Mouse (Mus musculus) midbrain, embryonic 10.5 days (tissue): ENCODE data around the gene Ncf1. TPM values are rescaled to one million over a fixed set of nuclear protein-coding genes. Genes with fewer than 3 reads are reported as not detected.

Experiments used
- DNase-seq: peaks from one replicate; pipeline ENCODE4 v3.0.0-alpha.2; 2017; ENCODE audit warnings: low spot score
- H3K27ac ChIP-seq: fragments of 300-500 bp; sonication (generic); replicated peaks from 2 replicates; pipeline ENCODE4 v1.5.1; 2016; ENCODE audit warnings: mild to moderate bottlenecking
- H3K27me3 ChIP-seq: fragments of 300-500 bp; sonication (generic); 2 replicates; pipeline ENCODE4 v1.6.1; 2016; ENCODE audit warnings: low read depth, mild to moderate bottlenecking; ENCODE audit not compliant: poor library complexity, severe bottlenecking
- H3K36me3 ChIP-seq: fragments of 300-500 bp; sonication (generic); 2 replicates; pipeline ENCODE4 v1.6.1; 2016; ENCODE audit warnings: mild to moderate bottlenecking, moderate library complexity
- H3K4me1 ChIP-seq: fragments of 300-500 bp; sonication (generic); 2 replicates; pipeline ENCODE4 v1.6.1; 2016
- H3K4me3 ChIP-seq: fragments of 300-500 bp; sonication (generic); 2 replicates; pipeline ENCODE4 v1.5.1; 2016; ENCODE audit warnings: mild to moderate bottlenecking, moderate library complexity
- H3K9me3 ChIP-seq: fragments of 300-500 bp; sonication (generic); replicated peaks from 2 replicates; pipeline ENCODE4 v1.6.1; 2016; ENCODE audit warnings: mild to moderate bottlenecking
- WGBS: fragments of 180-500 bp; shearing (Covaris S2); methylation state at CpG from one replicate; pipeline ENCODE4 v1.1.7; 2016; 5-methylcytosine and 5-hydroxymethylcytosine counted together
- polyA plus RNA-seq: library from polyadenylated mRNA; unstranded; fragments of >200 nt; fragmentation: Nextera tagmentation; extraction: Ambion mirVana; gene quantifications from 2 replicates; pipeline ENCODE4 v1.2.1, GENCODE M21; 2016

The Ncf1 gene
- polyA plus RNA-seq, 1 experiment from 2014 or later = 2.7 TPM

GRCm38 (mm10) chr5:134183880-134184808 lies 45.3 kb downstream of the Ncf1 start, which contains the start of gene Gtf2ird2:
Gene Gtf2ird2, plus strand, starts transcription at chr5:134184019.
- Histone ChIP-seq H3K27ac (peak within 1 kb of the TSS; percentile 99), H3K4me3 (peak within 1 kb of the TSS; percentile 79), H3K36me3 (no peaks in the 10 kb centered on the region), H3K27me3 (no peaks in the 10 kb centered on the region), H3K4me1 (peaks cover 19% of the 10 kb centered on the region), H3K9me3 (no peaks in the 10 kb centered on the region)
- WGBS = under 1% methylated on average over 92 of the region's 92 CpGs
- DNase-seq = peak; percentile 98

DNA sequence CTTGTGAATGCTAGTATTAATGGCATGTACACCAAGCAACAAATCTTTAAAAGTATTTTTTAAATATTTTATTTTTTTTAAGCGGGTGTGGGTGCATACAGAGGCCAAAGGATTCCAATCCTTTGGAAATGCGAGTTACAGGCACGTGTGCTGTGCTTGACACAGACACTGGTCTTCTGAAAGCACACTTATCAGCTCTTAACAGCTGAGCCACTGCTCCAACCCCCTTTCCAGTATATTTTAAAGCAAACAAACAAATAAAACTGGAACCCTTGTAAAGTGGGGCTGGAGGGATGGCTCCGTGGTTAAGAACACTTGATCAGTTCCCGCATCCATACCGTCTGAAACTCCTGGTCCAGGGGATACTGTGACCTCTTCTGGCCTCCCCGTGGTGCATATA lies 46.3 kb downstream of the Ncf1 start:
- WGBS = 63% methylated on average over 7 of the region's 7 CpGs
- H3K4me3 ChIP-seq = peak overlapping the region; percentile 79
- no peak for DNase-seq
- H3K36me3 ChIP-seq = no peaks in the 10 kb centered on the region
- H3K9me3 ChIP-seq = no peaks in the 10 kb centered on the region
- peak overlapping the region; percentile 99 for H3K27ac ChIP-seq
- peaks cover 19% of the 10 kb centered on the region for H3K4me1 ChIP-seq
- H3K27me3 ChIP-seq = no peaks in the 10 kb centered on the region

- H3K4me3 ChIP-seq = peak overlapping the region; percentile 79
- DNase-seq = no peak
- WGBS = 78% methylated on average over 4 of the region's 4 CpGs
Measured at GRCm38 (mm10) chr5:134182735-134183134, 46.7 kb downstream of the Ncf1 start.

GRCm38 (mm10) chr5:134182172-134182571 lies 47.3 kb downstream of the Ncf1 start:
- H3K36me3 ChIP-seq = no peaks in the 10 kb centered on the region
- DNase-seq = no peak
- peaks cover 20% of the 10 kb centered on the region for H3K4me1 ChIP-seq
- H3K9me3 ChIP-seq = no peaks in the 10 kb centered on the region
- no peak overlapping the region for H3K27ac ChIP-seq
- no peaks in the 10 kb centered on the region for H3K27me3 ChIP-seq
- WGBS = 84% methylated on average over 3 of the region's 3 CpGs
- H3K4me3 ChIP-seq = no peak overlapping the region

More at GRCm38 (mm10) chr5:134182735-134183134, 46.7 kb downstream of the Ncf1 start:
- Histone ChIP-seq H3K4me1 (peaks cover 19% of the 10 kb centered on the region), H3K9me3 (no peaks in the 10 kb centered on the region), H3K27me3 (no peaks in the 10 kb centered on the region), H3K27ac (peak overlapping the region; percentile 99; the same call in 1 of the 2 replicates), H3K36me3 (no peaks in the 10 kb centered on the region)

GRCm38 (mm10) chr5:134179871-134180270 lies 49.6 kb downstream of the Ncf1 start:
- Histone ChIP-seq H3K36me3 (no peaks in the 10 kb centered on the region), H3K27me3 (no peaks in the 10 kb centered on the region), H3K4me3 (no peak overlapping the region), H3K9me3 (no peaks in the 10 kb centered on the region), H3K4me1 (peaks cover 38% of the 10 kb centered on the region), H3K27ac (0 out of 2 replicates have a peak overlapping the region, but pooled peaks have one; percentile 14)
- 34% methylated on average over 7 of the region's 7 CpGs for WGBS
- DNase-seq = peak; percentile 76

DNA sequence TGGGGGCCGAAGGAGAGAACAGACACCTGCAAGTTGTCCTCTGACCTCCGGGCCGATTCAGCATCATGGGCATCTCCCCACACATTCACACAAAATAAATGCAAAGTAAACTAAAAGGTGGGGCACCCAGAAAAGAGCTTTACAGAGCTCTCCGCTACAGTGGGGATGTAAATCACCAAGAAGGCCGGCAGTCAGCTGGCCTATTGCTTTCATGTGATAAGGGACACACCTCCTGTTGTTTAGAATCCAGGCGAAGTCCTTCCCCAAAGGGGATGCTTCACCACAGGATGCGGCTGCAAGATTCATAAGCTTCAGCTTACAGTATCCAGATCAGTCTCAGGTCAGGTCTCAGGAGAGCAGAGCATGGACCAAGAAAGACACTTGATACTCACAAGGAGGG lies 50.9 kb downstream of the Ncf1 start:
- Histone ChIP-seq H3K9me3 (no peaks in the 10 kb centered on the region), H3K4me1 (peaks cover 41% of the 10 kb centered on the region), H3K36me3 (peaks cover 6% of the 10 kb centered on the region; the same call in 1 of the 2 replicates), H3K4me3 (no peak overlapping the region), H3K27ac (no peak overlapping the region), H3K27me3 (no peaks in the 10 kb centered on the region)
- WGBS = 80% methylated on average over 7 of the region's 7 CpGs
- no peak for DNase-seq

DNA sequence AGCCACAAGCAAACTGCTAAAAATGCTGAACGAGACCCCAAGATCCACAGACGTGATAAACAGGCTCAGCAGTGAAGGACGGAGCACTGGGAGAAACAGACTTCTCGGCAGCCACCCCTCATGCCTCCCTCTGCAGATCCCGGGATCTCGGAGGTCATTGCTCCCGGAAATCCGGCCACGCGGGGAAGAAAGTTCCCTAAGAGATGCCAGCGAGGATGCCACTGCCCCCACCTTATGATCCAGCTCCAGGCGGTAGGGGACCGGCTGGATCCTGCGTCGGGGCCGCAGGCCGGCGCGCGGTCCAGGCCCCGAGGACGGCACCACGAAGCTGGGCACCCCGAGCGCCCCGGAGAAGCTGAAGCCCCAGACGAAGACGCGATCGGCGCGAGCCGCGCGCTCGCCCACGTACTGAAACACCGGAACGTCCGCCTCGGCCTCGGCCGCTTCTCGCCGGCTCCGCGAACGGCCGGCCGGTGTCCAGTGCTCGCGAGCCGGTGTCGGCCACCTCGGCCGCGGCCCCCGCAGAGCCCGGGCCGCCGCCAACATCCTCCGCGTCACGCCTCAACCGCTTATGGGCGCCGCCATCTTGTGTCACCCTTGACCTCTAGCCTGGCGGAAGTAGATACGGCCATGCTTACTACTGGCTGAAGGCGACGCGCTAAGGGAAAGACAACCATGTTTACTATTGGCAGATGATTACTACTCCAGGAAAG lies 53.1 kb downstream of the Ncf1 start, which contains the start of gene Rcc1l:
Gene Rcc1l, minus strand, starts transcription at position 606 of the 713 bp plus-strand sequence.
- peak; percentile 85 for DNase-seq
- Histone ChIP-seq H3K4me1 (peaks cover 28% of the 10 kb centered on the region), H3K27ac (peak within 1 kb of the TSS; percentile 88), H3K4me3 (peak within 1 kb of the TSS; percentile 90), H3K36me3 (peaks cover 18% of the 10 kb centered on the region), H3K9me3 (no peaks in the 10 kb centered on the region), H3K27me3 (no peaks in the 10 kb centered on the region)
- WGBS = under 1% methylated on average over 72 of the region's 72 CpGs

- Histone ChIP-seq H3K4me3 (peak overlapping the region; percentile 90), H3K36me3 (peaks cover 24% of the 10 kb centered on the region), H3K27me3 (no peaks in the 10 kb centered on the region), H3K27ac (peak overlapping the region; percentile 88), H3K4me1 (peaks cover 28% of the 10 kb centered on the region), H3K9me3 (no peaks in the 10 kb centered on the region)
- 11% methylated on average over 10 of the region's 10 CpGs for WGBS
- DNase-seq = no peak
Measured at GRCm38 (mm10) chr5:134175696-134176095, 53.7 kb downstream of the Ncf1 start.

GRCm38 (mm10) chr5:134173206-134173605 lies 56.2 kb downstream of the Ncf1 start:
- 42% methylated on average over 4 of the region's 4 CpGs for WGBS
- peak; percentile 33 for DNase-seq
- no peak overlapping the region for H3K4me3 ChIP-seq
- H3K4me1 ChIP-seq = peaks cover 28% of the 10 kb centered on the region
- no peaks in the 10 kb centered on the region for H3K27me3 ChIP-seq
- peaks cover 44% of the 10 kb centered on the region for H3K36me3 ChIP-seq
- no peak overlapping the region for H3K27ac ChIP-seq
- H3K9me3 ChIP-seq = no peaks in the 10 kb centered on the region

DNA sequence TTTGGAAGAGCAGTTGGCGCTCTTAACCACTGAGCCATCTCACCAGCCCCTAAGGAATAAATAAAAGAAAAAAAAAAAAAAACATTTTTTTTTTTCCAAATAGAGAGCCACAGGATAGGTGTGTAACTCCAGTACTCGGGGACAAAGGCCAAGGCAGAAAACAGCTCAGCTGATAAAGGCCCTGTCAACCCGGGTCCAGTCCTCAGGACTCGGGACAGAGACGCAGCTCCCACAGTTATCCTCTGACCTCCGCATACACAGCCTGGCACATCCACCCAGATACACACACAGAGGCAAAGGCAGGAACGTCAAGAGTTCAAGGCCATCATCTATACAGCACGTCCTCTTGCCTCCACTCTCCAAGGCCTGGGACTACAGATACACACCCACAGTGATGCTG lies 59.3 kb downstream of the Ncf1 start:
- 96% methylated on average over 8 of the region's 8 CpGs for WGBS
- Histone ChIP-seq H3K9me3 (no peaks in the 10 kb centered on the region), H3K27me3 (no peaks in the 10 kb centered on the region), H3K4me1 (peaks cover 12% of the 10 kb centered on the region), H3K36me3 (peaks cover 70% of the 10 kb centered on the region), H3K27ac (no peak overlapping the region), H3K4me3 (no peak overlapping the region)
- DNase-seq = no peak
